Mouse (Mus musculus) ES-Bruce4 (cell line): Measurements from ENCODE around the gene Flcn. TPM values are rescaled to one million over a fixed set of nuclear protein-coding genes. Genes with fewer than 3 reads are reported as not detected.

Experiments
- H3K27ac ChIP-seq: 2 replicates; pipeline ENCODE4 v1.5.1; 2012; ENCODE audit warnings: low read length, inconsistent platforms; ENCODE audit not compliant: insufficient read depth
- H3K27me3 ChIP-seq: 2 replicates; pipeline ENCODE4 v1.6.1; 2012; ENCODE audit warnings: mild to moderate bottlenecking, low read length, inconsistent platforms; ENCODE audit not compliant: control insufficient read depth, poor library complexity, insufficient read depth, severe bottlenecking
- H3K36me3 ChIP-seq: 2 replicates; pipeline ENCODE4 v1.6.1; 2012; ENCODE audit warnings: inconsistent platforms, mild to moderate bottlenecking, low read length, moderate library complexity; ENCODE audit not compliant: control insufficient read depth, poor library complexity, insufficient read depth, severe bottlenecking
- H3K4me1 ChIP-seq: one replicate; pipeline ENCODE4 v1.8.1; 2011; ENCODE audit warnings: low read length; ENCODE audit not compliant: control insufficient read depth, insufficient read depth
- H3K4me3 ChIP-seq: 2 replicates; pipeline ENCODE4 v1.5.1; 2011; ENCODE audit warnings: low read depth, mild to moderate bottlenecking, low read length
- H3K9ac ChIP-seq: 2 replicates; pipeline ENCODE4 v1.6.1; 2012; ENCODE audit warnings: low read depth, mild to moderate bottlenecking, inconsistent platforms; ENCODE audit not compliant: poor library complexity, severe bottlenecking
- H3K9me3 ChIP-seq: replicated peaks from 2 replicates; pipeline ENCODE4 v1.6.1; 2012; ENCODE audit warnings: mild to moderate bottlenecking, low read length, inconsistent platforms; ENCODE audit not compliant: control insufficient read depth, poor library complexity, insufficient read depth, severe bottlenecking
- CTCF ChIP-seq: IDR thresholded peaks from one replicate; pipeline ENCODE4 v1.8.1; 2011; ENCODE audit warnings: low read depth, low read length
- EP300 ChIP-seq: IDR thresholded peaks from 2 replicates; pipeline ENCODE4 v1.6.1; 2011; ENCODE audit warnings: low read depth, low read length; ENCODE audit not compliant: insufficient read depth
- POLR2A ChIP-seq: IDR thresholded peaks from one replicate; pipeline ENCODE4 v1.8.1; 2011; ENCODE audit warnings: low read length; ENCODE audit not compliant: insufficient read depth
- polyA plus RNA-seq: library from polyadenylated mRNA; stranded (reverse); fragments of >200 nt; gene quantifications from 2 replicates; pipeline ENCODE4 v1.2.4, GENCODE M21; 2011; ENCODE audit warnings: low read depth; ENCODE audit not compliant: missing spikeins, insufficient read depth, insufficient read length

Gene Flcn
- polyA plus RNA-seq, 1 experiment: 17.8 TPM

DNA sequence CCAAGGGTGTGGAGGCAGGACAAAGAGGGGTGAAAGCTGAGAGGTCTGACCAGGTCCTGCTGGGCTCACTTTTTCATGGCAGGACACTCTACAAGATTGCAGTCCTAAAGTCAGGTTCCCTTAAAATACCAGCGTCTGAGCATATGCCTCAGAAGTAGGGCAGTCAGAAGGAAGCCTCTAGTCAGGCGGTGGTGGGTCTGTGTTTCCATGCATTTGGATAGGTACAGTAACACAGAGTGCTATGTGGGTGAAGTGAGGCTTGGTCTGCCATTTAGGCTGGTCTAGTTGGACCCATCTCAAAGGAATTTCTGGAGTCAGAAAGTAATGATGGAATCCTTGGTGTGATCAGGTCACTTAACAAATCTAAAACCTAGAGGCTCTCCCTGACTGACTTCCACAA lies 40.5 kb downstream of the Flcn start:
- Histone ChIP-seq H3K27ac (no peak overlapping the region), H3K4me3 (no peak overlapping the region), H3K4me1 (no peaks in the 10 kb centered on the region), H3K9ac (no peak overlapping the region), H3K27me3 (no peaks in the 10 kb centered on the region), H3K36me3 (peaks cover 36% of the 10 kb centered on the region), H3K9me3 (no peaks in the 10 kb centered on the region)
- TF ChIP-seq EP300: no peak
- no peak for TF ChIP-seq POLR2A
- TF ChIP-seq CTCF: no peak

DNA sequence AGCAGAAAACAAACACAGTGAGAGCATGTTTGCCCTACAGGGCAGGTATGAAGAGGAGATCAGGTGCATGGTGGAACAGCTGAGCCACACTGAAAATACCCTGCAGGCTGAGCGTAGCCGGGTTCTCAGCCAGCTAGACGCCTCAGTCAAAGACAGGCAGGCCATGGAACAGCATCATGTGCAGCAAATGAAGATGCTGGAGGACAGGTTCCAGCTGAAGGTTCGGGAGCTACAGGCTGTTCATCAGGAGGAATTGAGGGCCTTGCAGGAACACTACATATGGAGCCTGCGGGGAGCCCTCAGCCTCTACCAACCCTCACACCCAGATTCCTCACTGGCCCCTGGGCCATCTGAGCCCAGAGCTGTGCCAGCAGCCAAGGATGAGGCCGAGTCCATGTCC lies 49.0 kb downstream of the Flcn start:
- H3K9ac ChIP-seq: no peak overlapping the region
- H3K36me3 ChIP-seq: peaks cover 9% of the 10 kb centered on the region
- no peaks in the 10 kb centered on the region for H3K27me3 ChIP-seq
- no peak for TF ChIP-seq CTCF
- TF ChIP-seq EP300: no peak
- no peak for TF ChIP-seq POLR2A
- no peaks in the 10 kb centered on the region for H3K4me1 ChIP-seq
- H3K4me3 ChIP-seq: no peak overlapping the region
- H3K27ac ChIP-seq: no peak overlapping the region
- no peaks in the 10 kb centered on the region for H3K9me3 ChIP-seq

DNA sequence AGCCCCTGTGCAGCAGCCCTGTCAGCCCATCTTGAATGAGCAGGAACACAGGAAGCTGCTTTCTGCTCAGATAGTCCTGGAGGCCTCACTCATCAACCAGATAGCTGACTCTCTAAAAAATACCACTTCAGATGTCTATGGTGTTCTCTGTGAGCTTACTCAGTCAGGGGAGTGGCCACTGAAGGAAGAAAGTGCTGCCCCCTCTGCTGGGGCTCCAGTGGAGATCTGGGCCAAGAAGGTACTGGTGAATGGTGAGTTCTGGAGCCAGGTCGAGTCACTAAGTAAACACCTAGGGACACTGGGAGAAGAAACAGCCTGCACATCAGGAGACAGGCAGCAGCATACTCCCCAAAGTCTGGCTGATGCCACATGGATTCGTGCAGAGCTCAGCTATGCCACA lies 50.2 kb downstream of the Flcn start:
- Histone ChIP-seq H3K36me3 (peaks cover 7% of the 10 kb centered on the region), H3K9ac (no peak overlapping the region)

DNA sequence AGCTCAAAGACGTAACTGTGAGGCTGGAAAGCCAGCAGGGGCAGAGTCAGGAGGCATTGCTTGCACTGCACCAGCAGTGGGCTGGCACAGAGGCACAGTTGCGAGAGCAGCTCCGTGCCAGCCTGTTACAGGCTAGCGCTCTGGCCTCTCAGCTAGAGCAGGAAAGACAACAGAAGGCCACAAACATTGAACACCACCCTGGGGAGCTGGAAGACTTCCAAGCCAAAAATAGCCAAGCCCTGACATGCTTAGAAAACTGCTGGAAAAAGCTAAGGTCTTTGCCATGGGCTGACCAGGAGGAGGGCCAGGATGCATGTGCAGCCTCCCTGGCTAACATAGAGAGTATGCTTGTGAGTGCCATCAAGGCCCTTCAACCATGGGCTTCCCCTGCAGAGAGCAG lies 50.6 kb downstream of the Flcn start:
- Histone ChIP-seq H3K4me1 (no peaks in the 10 kb centered on the region), H3K9me3 (no peaks in the 10 kb centered on the region), H3K27me3 (no peaks in the 10 kb centered on the region), H3K4me3 (no peak overlapping the region), H3K27ac (no peak overlapping the region), H3K36me3 (peaks cover 5% of the 10 kb centered on the region), H3K9ac (no peak overlapping the region)
- TF ChIP-seq CTCF (no peak), EP300 (no peak), POLR2A (no peak)

More for the DNA sequence above, 50.2 kb downstream of the Flcn start:
- Histone ChIP-seq H3K4me3 (no peak overlapping the region), H3K27me3 (no peaks in the 10 kb centered on the region), H3K27ac (no peak overlapping the region), H3K4me1 (no peaks in the 10 kb centered on the region), H3K9me3 (no peaks in the 10 kb centered on the region)
- TF ChIP-seq CTCF: no peak
- no peak for TF ChIP-seq POLR2A
- no peak for TF ChIP-seq EP300

DNA sequence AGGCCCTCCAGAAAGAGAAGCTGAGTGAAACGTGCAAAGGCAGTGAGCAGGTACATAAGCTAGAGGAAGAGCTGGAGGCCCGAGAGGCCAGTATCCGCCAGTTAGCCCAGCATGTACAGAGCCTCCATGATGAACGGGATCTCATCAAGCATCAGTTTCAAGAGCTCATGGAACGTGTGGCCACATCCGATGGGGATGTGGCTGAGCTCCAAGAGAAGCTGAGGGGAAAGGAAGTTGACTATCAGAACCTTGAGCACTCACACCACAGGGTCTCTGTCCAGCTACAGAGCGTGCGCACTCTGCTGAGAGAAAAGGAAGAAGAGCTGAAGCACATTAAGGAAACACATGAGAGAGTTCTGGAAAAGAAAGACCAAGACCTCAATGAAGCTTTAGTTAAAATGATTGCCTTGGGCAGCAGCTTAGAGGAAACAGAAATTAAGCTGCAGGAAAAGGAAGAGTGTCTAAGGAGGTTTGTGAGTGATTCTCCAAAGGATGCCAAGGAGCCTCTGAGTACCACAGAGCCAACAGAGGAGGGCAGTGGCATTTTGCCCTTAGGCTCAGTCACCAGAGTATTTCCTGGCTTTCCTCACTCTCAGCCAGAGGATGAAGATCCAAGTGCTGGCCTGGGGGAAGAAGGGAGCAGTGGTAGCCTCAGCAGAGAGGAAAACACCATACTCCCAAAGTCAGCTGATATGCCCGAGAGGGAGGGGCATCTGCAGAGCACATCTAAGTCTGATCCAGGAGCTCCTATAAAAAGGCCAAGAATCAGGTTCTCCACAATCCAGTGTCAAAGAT lies 51.4 kb downstream of the Flcn start:
- Histone ChIP-seq H3K36me3 (peaks cover 5% of the 10 kb centered on the region), H3K27ac (no peak overlapping the region), H3K4me3 (no peak overlapping the region), H3K27me3 (no peaks in the 10 kb centered on the region), H3K4me1 (no peaks in the 10 kb centered on the region), H3K9ac (no peak overlapping the region), H3K9me3 (no peaks in the 10 kb centered on the region)
- TF ChIP-seq EP300: no peak
- no peak for TF ChIP-seq POLR2A
- no peak for TF ChIP-seq CTCF

DNA sequence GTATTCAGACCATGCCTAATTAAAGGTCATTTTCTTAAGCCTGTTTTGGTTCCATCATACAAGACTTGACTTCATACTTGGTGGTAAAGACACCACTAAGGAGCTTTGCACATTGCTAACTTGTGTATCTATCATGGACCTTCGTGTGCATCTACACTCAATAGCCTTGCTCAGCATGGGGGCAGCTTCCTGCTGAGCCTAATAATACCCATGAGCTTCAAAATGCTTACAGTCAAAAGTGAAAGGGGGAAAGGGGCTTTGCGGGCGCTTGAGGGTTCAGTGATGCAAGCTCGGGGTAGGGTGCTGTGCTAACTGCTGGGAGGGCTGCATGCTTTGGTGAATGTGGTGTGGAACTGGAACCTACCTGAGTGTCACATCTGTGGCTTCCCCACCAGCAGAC lies 53.5 kb downstream of the Flcn start:
- H3K27ac ChIP-seq: no peak overlapping the region
- TF ChIP-seq CTCF: no peak
- no peak for TF ChIP-seq EP300
- no peak for TF ChIP-seq POLR2A
- no peak overlapping the region for H3K9ac ChIP-seq
- no peaks in the 10 kb centered on the region for H3K9me3 ChIP-seq
- H3K27me3 ChIP-seq: no peaks in the 10 kb centered on the region
- H3K4me1 ChIP-seq: no peaks in the 10 kb centered on the region
- H3K4me3 ChIP-seq: no peak overlapping the region
- peaks cover 8% of the 10 kb centered on the region for H3K36me3 ChIP-seq

DNA sequence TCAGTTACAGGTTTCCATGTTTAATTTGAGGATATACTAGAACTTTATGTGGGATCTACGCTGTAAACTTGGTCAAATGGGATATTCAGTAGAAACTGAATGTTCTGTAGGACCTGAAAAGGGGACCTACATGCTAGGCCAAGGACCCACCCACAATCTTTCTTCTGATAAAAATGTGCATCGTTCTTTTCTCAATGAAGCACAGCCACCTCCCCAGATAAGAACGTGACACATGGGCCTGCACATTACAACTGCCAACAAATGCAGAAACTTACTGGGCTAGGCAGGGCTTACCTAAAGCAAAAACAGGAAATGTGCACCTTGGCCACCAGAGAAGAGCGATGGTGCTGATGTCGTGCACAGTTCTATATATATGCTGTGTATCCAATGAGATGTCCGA lies 55.3 kb downstream of the Flcn start:
- H3K9me3 ChIP-seq: no peaks in the 10 kb centered on the region
- H3K9ac ChIP-seq: no peak overlapping the region
- H3K27ac ChIP-seq: no peak overlapping the region
- no peak overlapping the region for H3K4me3 ChIP-seq
- TF ChIP-seq EP300: no peak
- no peak for TF ChIP-seq CTCF
- no peak for TF ChIP-seq POLR2A
- no peaks in the 10 kb centered on the region for H3K27me3 ChIP-seq
- no peaks in the 10 kb centered on the region for H3K4me1 ChIP-seq
- H3K36me3 ChIP-seq: peaks cover 10% of the 10 kb centered on the region
